Mouse (Mus musculus) midbrain, embryonic 13.5 days (tissue): ENCODE data around the gene Gm3453. TPM values are rescaled to one million over a fixed set of nuclear protein-coding genes. Genes with fewer than 3 reads are reported as not detected.
"Not testable (repeated sequence)": the region's sequence is repeated elsewhere in the genome, so short reads cannot be mapped to it uniquely, and the experiment has no call there.

ENCODE experiments used
- ATAC-seq: fragments of 200-750 bp; cut with Nextera tagmentation; 2 replicates; pipeline ENCODE4 v1.8.0; 2017; ENCODE audit warnings: mild to moderate bottlenecking, moderate TSS enrichment, moderate library complexity
- H3K27ac ChIP-seq: fragments of 300-500 bp; sonication (generic); 2 replicates; pipeline ENCODE4 v1.5.1; 2015; ENCODE audit warnings: inconsistent platforms, mild to moderate bottlenecking, moderate library complexity
- H3K27me3 ChIP-seq: fragments of 300-500 bp; sonication (generic); 2 replicates; pipeline ENCODE4 v1.6.1; 2015; ENCODE audit warnings: mild to moderate bottlenecking, inconsistent platforms
- H3K36me3 ChIP-seq: fragments of 300-500 bp; sonication (generic); 2 replicates; pipeline ENCODE4 v1.6.1; 2015; ENCODE audit warnings: mild to moderate bottlenecking, inconsistent platforms
- H3K4me1 ChIP-seq: fragments of 300-500 bp; sonication (generic); replicated peaks from 2 replicates; pipeline ENCODE4 v1.6.1; 2015; ENCODE audit warnings: inconsistent platforms
- H3K4me2 ChIP-seq: fragments of 300-500 bp; sonication (generic); replicated peaks from 2 replicates; pipeline ENCODE4 v1.6.1; 2015; ENCODE audit warnings: moderate library complexity, mild to moderate bottlenecking, inconsistent platforms
- H3K4me3 ChIP-seq: fragments of 300-500 bp; sonication (generic); replicated peaks from 2 replicates; pipeline ENCODE4 v1.5.1; 2015; ENCODE audit warnings: mild to moderate bottlenecking, inconsistent platforms
- H3K9ac ChIP-seq: fragments of 300-500 bp; sonication (generic); replicated peaks from 2 replicates; pipeline ENCODE4 v1.6.1; 2015; ENCODE audit warnings: mild to moderate bottlenecking, inconsistent platforms
- H3K9me3 ChIP-seq: fragments of 300-500 bp; sonication (generic); 2 replicates; pipeline ENCODE4 v1.6.1; 2016; ENCODE audit warnings: mild to moderate bottlenecking, inconsistent platforms
- WGBS: fragments of 180-500 bp; shearing (Covaris S2); methylation state at CpG from one replicate; pipeline ENCODE4 v1.1.7; 2015; 5-methylcytosine and 5-hydroxymethylcytosine counted together
- polyA plus RNA-seq: library from polyadenylated mRNA; unstranded; fragments of >200 nt; fragmentation: Nextera tagmentation; extraction: Ambion mirVana; gene quantifications from 2 replicates; pipeline ENCODE4 v1.2.1, GENCODE M21; 2015

The Gm3453 gene
- polyA plus RNA-seq = not detected in 2 replicates

GRCm38 (mm10) chr14:5979037-5979436 is at the start of gene Gm3453:
TSS of gene Gm3453 (minus strand) at chr14:5979137.
- H3K4me3 ChIP-seq, H3K36me3 ChIP-seq, H3K9ac ChIP-seq, H3K4me1 ChIP-seq, H3K9me3 ChIP-seq, H3K27me3 ChIP-seq, H3K27ac ChIP-seq, ATAC-seq, H3K4me2 ChIP-seq: not testable (repeated sequence)
- WGBS = 54% methylated on average over 2 of the region's 2 CpGs

DNA sequence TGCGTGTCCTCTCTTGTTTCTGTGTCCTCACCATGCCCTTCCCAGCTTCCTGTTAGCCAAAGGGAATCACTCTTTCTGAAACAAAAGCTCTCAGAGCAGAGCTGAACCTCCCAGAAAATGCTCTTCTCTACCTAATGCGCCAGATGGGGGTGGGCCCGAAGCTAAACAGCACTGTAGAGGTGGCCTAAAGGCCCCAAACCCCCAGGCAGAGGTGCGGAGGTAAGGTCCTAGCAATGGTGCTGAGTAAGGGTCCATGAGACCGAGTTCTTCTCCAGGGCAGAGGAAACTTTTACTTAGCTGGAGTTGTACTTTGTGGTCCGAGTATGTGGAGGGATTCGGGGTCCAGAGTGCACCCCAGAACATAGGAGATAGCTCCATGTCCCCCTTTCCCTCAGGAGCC is 8.2 kb upstream of the Gm3453 start:
- H3K9ac ChIP-seq, ATAC-seq, H3K36me3 ChIP-seq, H3K4me1 ChIP-seq, H3K27me3 ChIP-seq, H3K4me2 ChIP-seq, H3K27ac ChIP-seq, H3K4me3 ChIP-seq, H3K9me3 ChIP-seq: not testable (repeated sequence)
- 92% methylated on average over 7 of the region's 7 CpGs for WGBS

DNA sequence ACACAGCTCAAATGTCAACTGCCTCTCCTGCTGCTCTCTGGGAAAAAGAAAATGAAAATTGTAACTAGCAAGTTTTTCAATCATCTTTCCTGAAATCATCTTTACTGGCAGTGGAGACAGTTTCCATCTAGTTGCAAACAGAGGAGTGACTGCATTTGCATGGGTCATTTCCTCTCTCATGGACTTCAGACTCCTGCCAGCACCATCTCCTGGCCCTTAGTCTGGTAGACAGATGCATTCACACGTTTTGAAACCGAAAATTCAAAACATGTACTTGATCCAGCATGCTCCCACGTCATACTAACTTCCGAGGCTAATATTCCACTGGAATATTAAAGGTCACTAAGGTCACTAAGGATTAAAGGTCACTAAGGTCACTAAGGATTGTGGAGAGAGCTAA is 16.5 kb downstream of the Gm3453 start:
- not testable (repeated sequence) for ATAC-seq
- 12% methylated on average over 4 of the region's 4 CpGs for WGBS

GRCm38 (mm10) chr14:5961635-5962034 is 17.3 kb downstream of the Gm3453 start, which contains the start of gene Gm3248:
TSS of gene Gm3248 (minus strand) at chr14:5961745.
- 1% methylated on average over 13 of the region's 23 CpGs for WGBS
- not testable (repeated sequence) for H3K27ac ChIP-seq

More for the DNA sequence above, 16.5 kb downstream of the Gm3453 start:
- not testable (repeated sequence) for H3K4me3 ChIP-seq, H3K9ac ChIP-seq, H3K4me1 ChIP-seq, H3K9me3 ChIP-seq, H3K36me3 ChIP-seq, H3K27ac ChIP-seq, H3K4me2 ChIP-seq, H3K27me3 ChIP-seq

DNA sequence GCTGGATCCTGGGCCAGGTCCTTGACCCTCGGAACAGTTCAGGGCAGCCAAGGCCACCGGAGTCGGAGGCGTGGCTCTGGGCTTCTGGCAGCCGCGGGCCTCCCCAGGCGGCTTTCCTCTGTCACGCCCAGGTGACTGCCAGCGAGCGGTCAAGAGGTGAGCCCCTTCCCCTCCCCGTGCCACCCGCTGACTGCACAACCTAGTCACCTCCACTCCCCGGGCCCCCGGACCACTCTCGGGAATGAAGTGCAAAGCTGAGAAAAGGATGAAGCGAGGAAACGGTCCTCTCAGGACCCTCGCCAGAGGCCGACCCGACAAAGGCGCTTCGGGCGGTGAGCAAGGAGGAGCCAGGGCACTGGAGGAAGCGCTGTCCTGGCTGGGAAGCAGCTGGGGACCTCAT is 17.8 kb downstream of the Gm3453 start:
- not testable (repeated sequence) for H3K4me1 ChIP-seq, H3K27ac ChIP-seq, H3K36me3 ChIP-seq, H3K27me3 ChIP-seq, H3K9me3 ChIP-seq
- peak overlapping the region; percentile 63 for H3K9ac ChIP-seq
- 2% methylated on average over 22 of the region's 24 CpGs for WGBS
- ATAC-seq = peak; percentile 72; the same call in 1 of the 2 replicates
- peak overlapping the region; percentile 77 for H3K4me2 ChIP-seq
- peak overlapping the region; percentile 54 for H3K4me3 ChIP-seq

More at GRCm38 (mm10) chr14:5961635-5962034, 17.3 kb downstream of the Gm3453 start, which contains the start of gene Gm3248:
- ATAC-seq = peak; percentile 79
- not testable (repeated sequence) for H3K9me3 ChIP-seq, H3K27me3 ChIP-seq, H3K36me3 ChIP-seq, H3K4me1 ChIP-seq
- peak within 1 kb of the TSS; percentile 77 for H3K4me2 ChIP-seq
- H3K9ac ChIP-seq = peak within 1 kb of the TSS; percentile 63
- H3K4me3 ChIP-seq = peak within 1 kb of the TSS; percentile 54

DNA sequence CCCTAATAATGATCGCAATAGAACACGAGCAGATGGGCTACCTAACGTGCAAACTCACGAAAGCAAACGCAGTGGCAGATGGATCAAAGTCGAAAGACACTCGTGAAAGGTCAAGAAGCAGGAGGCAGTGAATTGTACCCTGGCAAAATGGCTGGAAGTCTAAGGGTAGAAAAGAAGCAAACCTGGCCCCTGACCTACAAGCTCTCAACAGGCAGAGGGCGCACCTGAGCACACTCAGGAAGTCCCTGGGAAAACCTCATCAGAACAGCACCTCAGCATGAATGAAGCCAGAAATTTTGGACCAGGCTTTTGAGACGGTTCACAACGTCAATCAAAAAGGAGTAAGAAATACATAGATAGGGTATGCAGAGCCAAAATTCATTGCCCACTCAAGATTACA is 18.5 kb downstream of the Gm3453 start:
- H3K9ac ChIP-seq, ATAC-seq, H3K4me1 ChIP-seq, H3K4me2 ChIP-seq, H3K27me3 ChIP-seq, H3K9me3 ChIP-seq, H3K27ac ChIP-seq, H3K4me3 ChIP-seq, H3K36me3 ChIP-seq: not testable (repeated sequence)
- WGBS = 18% methylated on average over 5 of the region's 10 CpGs

- not testable (repeated sequence) for H3K27ac ChIP-seq, H3K9ac ChIP-seq, H3K4me1 ChIP-seq, H3K27me3 ChIP-seq, H3K9me3 ChIP-seq, ATAC-seq, H3K4me3 ChIP-seq, H3K4me2 ChIP-seq, H3K36me3 ChIP-seq
- 84% methylated on average over 7 of the region's 7 CpGs for WGBS
These were observed 55.7 kb downstream of the Gm3453 start for GRCm38 (mm10) chr14:5923276-5923675.

Other genes with a start within 250 kb of the Gm3453 start
- gene Gm3373, start 237.6 kb downstream of the Gm3453 start, polyA plus RNA-seq = 0.82 TPM in 1 of 2 replicates, not detected in the other
- 2.5 and 3.1 TPM in 2 replicates for gene Gm3383, start 171.2 kb downstream of the Gm3453 start, polyA plus RNA-seq
- not detected in 2 replicates for gene Gm3424, start 148.8 kb downstream of the Gm3453 start, polyA plus RNA-seq
- gene Gm8237, start 98.8 kb downstream of the Gm3453 start, polyA plus RNA-seq = 0.62 and 0.65 TPM in 2 replicates
- gene Gm3248, start 17.4 kb downstream of the Gm3453 start, polyA plus RNA-seq = 1.7 and 1.9 TPM in 2 replicates
- gene Gm6337, start 79.1 kb upstream of the Gm3453 start, polyA plus RNA-seq = not detected in 2 replicates
- gene Gm8206, start 114.8 kb upstream of the Gm3453 start, polyA plus RNA-seq = 2.0 and 3.0 TPM in 2 replicates
- 3.3 and 3.7 TPM in 2 replicates for gene Gm3468, start 129.5 kb upstream of the Gm3453 start, polyA plus RNA-seq
- not detected in 2 replicates for gene Gm3476, start 146.7 kb upstream of the Gm3453 start, polyA plus RNA-seq
- not detected in 2 replicates for gene Gm21560, start 240.2 kb upstream of the Gm3453 start, polyA plus RNA-seq